Mouse (Mus musculus) fibroblast of lung, adult 2 months (primary cell): Measurements from ENCODE around the gene Timm22.

Experiments
- DNase-seq: peaks from one replicate; pipeline ENCODE4 v3.0.0-alpha.2; 2011; ENCODE audit warnings: low read depth

Gene Timm22

GRCm38 (mm10) chr11:76388711-76389110 lies 18.0 kb upstream of the Timm22 start:
- DNase-seq: no peak

- DNase-seq: no peak
Measured at GRCm38 (mm10) chr11:76392532-76392931, 14.2 kb upstream of the Timm22 start.

- no peak for DNase-seq
Measured at GRCm38 (mm10) chr11:76392996-76393395, 13.8 kb upstream of the Timm22 start.

- DNase-seq: no peak
Measured at GRCm38 (mm10) chr11:76397650-76398311, 9.0 kb upstream of the Timm22 start.

GRCm38 (mm10) chr11:76398312-76398797 lies 8.4 kb upstream of the Timm22 start:
- no peak for DNase-seq

- peak; percentile 64 for DNase-seq
Measured at GRCm38 (mm10) chr11:76398798-76399586, 7.8 kb upstream of the Timm22 start, which contains the start of gene Nxn. Gene Nxn, minus strand, starts transcription at chr11:76399140.

- peak; percentile 51 for DNase-seq
Measured at GRCm38 (mm10) chr11:76399587-76400330, 7.0 kb upstream of the Timm22 start.

- DNase-seq: no peak
Measured at GRCm38 (mm10) chr11:76401398-76401797, 5.4 kb upstream of the Timm22 start.

GRCm38 (mm10) chr11:76405113-76405512 lies 1.6 kb upstream of the Timm22 start:
- DNase-seq: no peak

GRCm38 (mm10) chr11:76405626-76406264 lies 1.0 kb upstream of the Timm22 start:
- DNase-seq: no peak

GRCm38 (mm10) chr11:76410826-76411225 lies 4.1 kb downstream of the Timm22 start:
- peak; percentile 40 for DNase-seq

GRCm38 (mm10) chr11:76413202-76413601 lies 6.5 kb downstream of the Timm22 start:
- DNase-seq: no peak

GRCm38 (mm10) chr11:76415001-76415400 lies 8.2 kb downstream of the Timm22 start:
- DNase-seq: peak; percentile 78

GRCm38 (mm10) chr11:76415985-76416384 lies 9.2 kb downstream of the Timm22 start:
- peak; percentile 51 for DNase-seq

- DNase-seq: no peak
Measured at GRCm38 (mm10) chr11:76418423-76418822, 11.7 kb downstream of the Timm22 start.

GRCm38 (mm10) chr11:76419179-76419578 lies 12.4 kb downstream of the Timm22 start:
- DNase-seq: no peak

GRCm38 (mm10) chr11:76420896-76421295 lies 14.1 kb downstream of the Timm22 start:
- no peak for DNase-seq

GRCm38 (mm10) chr11:76425749-76426148 lies 19.0 kb downstream of the Timm22 start:
- no peak for DNase-seq

- DNase-seq: no peak
Measured at GRCm38 (mm10) chr11:76427781-76428180, 21.0 kb downstream of the Timm22 start.

GRCm38 (mm10) chr11:76429046-76429445 lies 22.3 kb downstream of the Timm22 start:
- DNase-seq: no peak

GRCm38 (mm10) chr11:76429556-76429955 lies 22.8 kb downstream of the Timm22 start:
- DNase-seq: no peak
